Mouse (Mus musculus) frontal cortex, adult (tissue): ENCODE data around the gene Cdkl3.
"Not testable (repeated sequence)": the region's sequence is repeated elsewhere in the genome, so short reads cannot be mapped to it uniquely, and the experiment has no call there.

Source experiments
- ATAC-seq: cut with Nextera tagmentation; 2 replicates; pipeline ENCODE4 v1.9.2; 2017; ENCODE audit warnings: mild to moderate bottlenecking, moderate library complexity, mixed read lengths; ENCODE audit not compliant: low TSS enrichment

Gene Cdkl3

GRCm38 (mm10) chr11:52120415-52120814 is 116.4 kb downstream of the Cdkl3 start:
- ATAC-seq: not testable (repeated sequence)

GRCm38 (mm10) chr11:52122045-52122444 is 118.0 kb downstream of the Cdkl3 start:
- ATAC-seq: no peak

- ATAC-seq: no peak
Measured at GRCm38 (mm10) chr11:52124468-52124867, 120.4 kb downstream of the Cdkl3 start.

- ATAC-seq: no peak
Measured at GRCm38 (mm10) chr11:52127169-52127568, 123.1 kb downstream of the Cdkl3 start.

- no peak for ATAC-seq
Measured at GRCm38 (mm10) chr11:52127760-52128159, 123.7 kb downstream of the Cdkl3 start.

GRCm38 (mm10) chr11:52128316-52129061 is 124.5 kb downstream of the Cdkl3 start:
- ATAC-seq: peak; percentile 42

- no peak; the same call in 1 of the 2 replicates for ATAC-seq
Measured at GRCm38 (mm10) chr11:52129171-52129570, 125.2 kb downstream of the Cdkl3 start.

- ATAC-seq: peak; percentile 82
Measured at GRCm38 (mm10) chr11:52129621-52130450, 125.8 kb downstream of the Cdkl3 start.

GRCm38 (mm10) chr11:52130451-52131068 is 126.5 kb downstream of the Cdkl3 start:
- no peak for ATAC-seq
